Mouse (Mus musculus) cerebellum, adult 8-10 months (tissue): ENCODE measurements around the gene Zfp977.
"Not testable (repeated sequence)": the region's sequence is repeated elsewhere in the genome, so short reads cannot be mapped to it uniquely, and the experiment has no call there.

Experiments
- DNase-seq: peaks from one replicate; pipeline ENCODE4 v3.0.0; 2022

Gene Zfp977

DNA sequence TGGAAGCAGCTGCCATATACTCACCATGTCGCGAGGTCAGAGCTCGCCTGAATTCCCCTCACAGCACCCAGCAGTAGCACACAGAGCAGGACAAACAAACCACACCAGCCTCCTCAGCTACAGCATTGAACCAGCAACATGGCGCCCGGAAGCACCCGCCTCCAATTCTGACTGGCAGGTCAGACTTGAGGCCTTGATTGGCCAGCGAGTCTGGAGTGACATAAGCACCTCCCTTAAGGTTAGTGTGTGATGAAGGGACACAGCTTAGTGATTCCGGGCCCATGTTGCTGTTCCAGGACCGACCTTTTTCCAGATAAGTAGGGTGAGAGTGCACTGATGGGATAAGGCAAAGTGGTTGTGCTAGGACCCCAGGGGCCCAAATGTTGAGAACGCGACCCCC lies at the start of gene Zfp977:
Gene Zfp977, minus strand, starts transcription at position 135 of the 400 bp plus-strand sequence.
- DNase-seq: not testable (repeated sequence)

DNA sequence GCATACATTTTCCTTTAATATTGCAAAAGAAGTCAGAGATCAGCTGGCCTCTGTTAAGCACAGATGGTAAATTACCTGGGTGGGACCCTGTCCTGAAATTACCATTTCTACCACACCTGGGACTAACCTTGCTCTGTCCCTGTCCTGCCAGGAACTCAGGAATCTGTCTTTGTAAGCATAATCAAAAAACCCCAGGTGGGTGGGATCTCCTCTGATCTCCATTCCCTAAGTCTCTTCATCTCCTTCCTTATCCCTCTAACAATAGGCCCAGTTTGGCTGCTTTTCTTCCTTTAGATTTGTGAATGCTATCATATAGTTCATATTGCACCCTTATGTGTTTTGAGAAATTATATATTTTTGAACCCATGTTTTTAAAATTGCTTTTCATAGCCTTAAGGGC lies 38.7 kb upstream of the Zfp977 start:
- not testable (repeated sequence) for DNase-seq

DNA sequence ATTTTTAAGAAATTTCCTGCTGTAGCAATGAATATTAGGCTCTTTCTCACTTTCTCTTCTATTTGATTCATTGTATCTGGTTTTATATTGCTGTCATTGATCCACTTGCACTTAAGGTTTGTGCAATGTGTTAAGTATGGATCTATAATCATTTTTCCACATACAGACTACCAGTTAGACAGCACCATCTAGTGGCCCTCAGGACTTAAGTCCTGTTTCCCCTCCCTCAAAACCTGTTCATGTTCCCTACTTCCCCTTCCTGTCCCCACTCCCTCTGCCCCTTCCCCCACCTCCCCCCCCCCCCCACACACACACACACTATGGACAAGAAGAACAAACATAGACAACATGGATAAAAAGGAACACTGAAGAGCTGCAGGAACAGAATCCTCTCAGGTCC lies 3.3 kb upstream of the Zfp977 start:
- not testable (repeated sequence) for DNase-seq

DNA sequence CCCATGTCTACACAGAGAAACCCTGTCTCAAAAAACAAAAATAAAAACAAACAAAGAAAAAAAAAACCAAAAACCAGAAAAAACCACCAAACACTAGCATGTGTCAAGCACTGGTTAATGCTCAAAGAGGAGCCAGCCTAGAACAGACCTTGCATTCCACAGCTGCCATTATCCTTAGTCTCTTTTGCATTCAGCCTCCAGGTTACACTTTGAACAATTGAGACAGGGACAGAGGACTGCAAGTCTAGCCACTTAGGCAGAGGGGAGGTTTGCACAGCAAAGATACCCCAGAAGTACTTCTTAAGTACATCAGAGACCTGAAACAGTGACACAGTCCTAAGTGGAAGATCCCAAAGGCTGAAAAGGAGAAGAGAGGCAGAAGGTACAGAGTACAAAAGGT lies 1.0 kb downstream of the Zfp977 start:
- not testable (repeated sequence) for DNase-seq

DNA sequence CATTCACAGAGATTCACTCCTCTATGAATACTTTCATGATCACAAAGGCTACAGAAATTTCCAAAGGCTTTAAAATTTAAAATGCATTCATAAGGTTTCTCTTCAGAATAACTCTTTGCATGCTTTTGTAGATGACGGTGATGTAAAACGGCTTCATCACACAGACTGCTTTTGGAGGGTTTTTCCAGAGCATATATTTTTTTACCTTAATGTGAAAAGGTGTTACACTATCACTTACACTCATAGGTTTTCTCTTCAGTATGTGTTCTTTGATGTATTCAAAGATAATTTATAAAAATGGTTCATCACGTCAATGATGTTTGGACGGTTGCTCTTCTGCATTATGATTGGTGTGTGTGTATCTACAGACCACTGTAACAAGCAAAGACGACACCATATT lies 13.9 kb downstream of the Zfp977 start, which contains the start of gene Gm21028:
Gene Gm21028, minus strand, starts transcription at position 101 of the 400 bp plus-strand sequence.
- DNase-seq: no peak

DNA sequence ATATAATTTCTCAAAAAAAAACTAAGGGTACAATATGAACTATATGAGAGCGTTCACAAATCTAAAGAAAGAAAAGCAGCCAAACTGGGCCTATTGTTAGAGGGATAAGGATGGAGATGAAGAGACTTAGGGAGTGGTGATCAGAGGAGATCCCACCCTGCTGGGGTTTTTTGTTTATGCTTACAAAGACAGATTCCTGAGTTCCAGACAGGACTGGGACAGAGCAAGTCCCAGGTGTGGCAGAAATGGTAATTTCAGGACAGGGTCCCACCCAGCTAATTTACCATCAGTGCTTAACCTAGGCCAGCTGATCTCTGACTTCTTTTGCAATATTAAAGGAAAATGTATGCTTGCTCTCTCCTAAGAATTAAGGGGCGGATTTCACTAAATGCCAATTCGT lies 40.6 kb downstream of the Zfp977 start:
- no peak for DNase-seq
